Mouse (Mus musculus) neutrophil, adult 65 days (primary cell): ENCODE results near the gene Slc23a2. TPM values are rescaled to one million over a fixed set of nuclear protein-coding genes. Genes with fewer than 3 reads are reported as not detected.

ENCODE experiments used
- total RNA-seq: library from RNA; stranded (reverse); gene quantifications from 2 replicates; pipeline ENCODE4 v1.2.4, GENCODE M21; 2023

Gene Slc23a2
- total RNA-seq, result 16.6 and 25.3 TPM in 2 replicates

GRCm38 (mm10) chr2:132144971-132145691 is at the start of gene Slc23a2:
Slc23a2 (minus strand) TSS chr2:132145108.

GRCm38 (mm10) chr2:132029646-132030417 is 115.1 kb downstream of the Slc23a2 start, which contains the start of gene Rassf2:
Rassf2 (minus strand) TSS chr2:132030258.

Other genes with a start within 250 kb of the Slc23a2 start
- gene Prnp, start 235.2 kb downstream of the Slc23a2 start, total RNA-seq, result 7.8 and 8.2 TPM in 2 replicates
- not detected in 2 replicates for gene Prn, start 235.2 kb downstream of the Slc23a2 start, total RNA-seq
- not detected in 2 replicates for gene Prnd, start 194.2 kb downstream of the Slc23a2 start, total RNA-seq
- gene Rassf2, start 114.8 kb downstream of the Slc23a2 start, total RNA-seq, result 129 and 134 TPM in 2 replicates
- 13.9 and 17.0 TPM in 2 replicates for gene Tmem230, start 102.7 kb upstream of the Slc23a2 start, total RNA-seq
- gene Pcna, start 108.2 kb upstream of the Slc23a2 start, total RNA-seq, result 200 and 210 TPM in 2 replicates
- 123 and 161 TPM in 2 replicates for gene Cds2, start 118.0 kb upstream of the Slc23a2 start, total RNA-seq
- gene Prokr2, start 240.3 kb upstream of the Slc23a2 start, total RNA-seq, result not detected in 2 replicates